Mouse (Mus musculus) limb, embryonic 11.5 days (tissue): ENCODE results near the gene Rps16. TPM values are rescaled to one million over a fixed set of nuclear protein-coding genes. Genes with fewer than 3 reads are reported as not detected.

Experiments
- ATAC-seq: fragments of 200-750 bp; cut with Nextera tagmentation; 2 replicates; pipeline ENCODE4 v1.8.0; 2017; ENCODE audit warnings: low read depth; ENCODE audit not compliant: insufficient number of reproducible peaks, low FRiP score, low TSS enrichment
- DNase-seq: peaks from one replicate; pipeline ENCODE4 v3.0.0-alpha.2; 2015; ENCODE audit warnings: low spot score
- H3K27ac ChIP-seq: fragments of 300-500 bp; sonication (generic); replicated peaks from 2 replicates; pipeline ENCODE4 v1.5.1; 2014; ENCODE audit warnings: low read depth, mild to moderate bottlenecking, low read length
- H3K27me3 ChIP-seq: fragments of 300-500 bp; sonication (generic); 2 replicates; pipeline ENCODE4 v1.6.1; 2014; ENCODE audit warnings: mild to moderate bottlenecking, low read length, mixed read lengths; ENCODE audit not compliant: control insufficient read depth, insufficient read depth
- H3K36me3 ChIP-seq: fragments of 300-500 bp; sonication (generic); 2 replicates; pipeline ENCODE4 v1.6.1; 2014; ENCODE audit warnings: mild to moderate bottlenecking, low read length, moderate library complexity, mixed read lengths; ENCODE audit not compliant: control insufficient read depth, insufficient read depth
- H3K4me1 ChIP-seq: fragments of 300-500 bp; sonication (generic); 2 replicates; pipeline ENCODE4 v1.6.1; 2014; ENCODE audit warnings: low read length, mixed read lengths; ENCODE audit not compliant: control insufficient read depth, insufficient read depth
- H3K4me2 ChIP-seq: fragments of 300-500 bp; sonication (generic); 2 replicates; pipeline ENCODE4 v1.6.1; 2014; ENCODE audit warnings: low read depth, mild to moderate bottlenecking, moderate library complexity; ENCODE audit not compliant: severe bottlenecking
- H3K4me3 ChIP-seq: fragments of 300-500 bp; sonication (generic); 2 replicates; pipeline ENCODE4 v1.5.1; 2014; ENCODE audit warnings: low read depth, low read length
- H3K9ac ChIP-seq: fragments of 300-500 bp; sonication (generic); 2 replicates; pipeline ENCODE4 v1.6.1; 2014; ENCODE audit warnings: mild to moderate bottlenecking, low read length
- H3K9me3 ChIP-seq: fragments of 300-500 bp; sonication (generic); 2 replicates; pipeline ENCODE4 v1.6.1; 2016; ENCODE audit warnings: low read length; ENCODE audit not compliant: control insufficient read depth
- WGBS: fragments of 180-500 bp; shearing (Covaris S2); extraction: QIAGEN DNeasy Blood & Tissue Kit; methylation state at CpG from one replicate; pipeline ENCODE4 v1.1.7; 2014; 5-methylcytosine and 5-hydroxymethylcytosine counted together
- polyA plus RNA-seq: library from polyadenylated mRNA; unstranded; fragments of >200 nt; fragmentation: Nextera tagmentation; extraction: Ambion mirVana; gene quantifications from 2 replicates; pipeline ENCODE4 v1.2.1, GENCODE M21; 2014

Rps16 gene
- polyA plus RNA-seq, 1 experiment from 2014 or later, result 1,120 TPM

DNA sequence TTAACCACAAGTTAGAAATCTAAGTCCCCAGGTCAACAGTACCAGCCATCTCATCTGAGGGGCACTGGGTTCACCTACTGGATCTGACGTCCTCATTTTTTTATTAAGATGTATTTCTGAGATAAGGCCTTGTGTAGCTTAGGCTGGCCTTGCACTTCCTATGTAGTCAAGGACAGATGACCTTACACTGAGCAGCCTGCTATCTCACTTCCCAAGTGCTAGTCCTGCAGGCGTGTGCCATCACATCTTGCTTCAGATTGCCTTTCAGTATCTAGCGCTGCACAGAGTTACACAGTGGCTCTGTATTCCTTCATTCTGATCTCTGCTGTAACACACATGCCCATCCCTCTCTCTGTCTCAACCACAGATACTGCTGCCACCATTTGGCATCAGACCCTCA lies 32.4 kb upstream of the Rps16 start:
- no peak overlapping the region for H3K9ac ChIP-seq
- no peak for ATAC-seq
- 90% methylated on average over 3 of the region's 3 CpGs for WGBS

DNA sequence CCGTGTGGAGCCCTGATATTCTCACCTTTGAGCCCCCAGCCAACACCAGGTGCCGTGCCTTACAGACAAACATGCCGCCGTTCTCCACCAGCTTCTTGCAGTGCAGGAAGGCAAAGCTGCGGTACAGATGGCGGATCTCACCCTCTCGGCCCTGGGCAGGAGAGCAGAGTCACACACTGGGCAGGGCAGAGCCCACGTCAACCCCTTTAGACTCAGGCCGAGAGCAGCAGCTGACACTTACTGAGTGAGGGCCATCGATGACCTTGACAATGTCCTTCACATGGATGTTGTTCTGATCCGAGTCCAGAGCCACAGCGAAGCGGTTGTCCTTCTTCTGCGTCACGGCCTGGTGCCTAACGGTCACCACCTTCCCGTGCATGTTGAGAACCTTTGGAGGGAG lies 31.7 kb upstream of the Rps16 start:
- Histone ChIP-seq H3K36me3 (peaks cover 68% of the 10 kb centered on the region), H3K4me3 (no peak overlapping the region), H3K27ac (no peak overlapping the region), H3K9me3 (no peaks in the 10 kb centered on the region), H3K9ac (no peak overlapping the region), H3K4me1 (no peaks in the 10 kb centered on the region), H3K27me3 (no peaks in the 10 kb centered on the region), H3K4me2 (no peak overlapping the region)
- ATAC-seq (no peak), DNase-seq (no peak)
- 95% methylated on average over 17 of the region's 17 CpGs for WGBS

More for the DNA sequence above, 32.4 kb upstream of the Rps16 start:
- DNase-seq, result no peak
- H3K27me3 ChIP-seq, result no peaks in the 10 kb centered on the region
- peaks cover 67% of the 10 kb centered on the region for H3K36me3 ChIP-seq
- H3K27ac ChIP-seq, result no peak overlapping the region
- no peak overlapping the region for H3K4me2 ChIP-seq
- H3K4me1 ChIP-seq, result no peaks in the 10 kb centered on the region
- no peak overlapping the region for H3K4me3 ChIP-seq
- no peaks in the 10 kb centered on the region for H3K9me3 ChIP-seq

DNA sequence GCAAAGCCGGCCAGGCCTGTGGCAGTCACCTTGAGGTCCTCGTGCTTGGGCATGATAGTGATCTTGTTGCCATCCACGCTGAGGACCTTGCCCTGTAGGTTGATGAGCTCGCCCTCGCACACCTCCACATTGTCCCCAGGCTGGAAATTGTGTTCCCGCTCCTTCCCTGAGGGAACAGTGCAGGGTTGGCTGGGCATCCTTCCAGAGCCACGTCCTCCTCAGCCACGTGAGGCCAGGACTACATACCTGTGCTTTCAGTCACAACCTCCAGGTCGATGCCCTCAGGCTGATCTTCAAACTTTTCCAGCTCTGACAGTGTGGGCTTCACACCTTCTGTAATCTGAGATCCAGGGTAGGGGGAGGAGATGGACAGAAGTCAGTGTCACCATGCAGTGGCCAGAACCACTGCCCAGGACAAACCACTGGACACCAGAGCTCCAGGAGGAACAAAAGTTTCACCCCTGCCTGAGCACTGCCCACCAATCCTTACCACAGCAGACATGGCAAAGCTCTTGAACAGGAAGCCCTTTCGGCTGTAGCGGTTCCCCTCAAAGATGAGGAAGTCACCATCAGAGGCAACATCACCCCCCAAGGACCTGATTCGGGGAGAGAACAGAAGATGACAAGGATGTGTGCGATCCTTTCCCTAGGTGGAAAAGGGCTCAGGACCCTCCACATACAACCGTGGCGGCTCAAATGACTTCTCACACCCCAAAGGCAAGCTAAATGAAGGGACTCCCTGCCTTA lies 28.3 kb upstream of the Rps16 start:
- Histone ChIP-seq H3K9me3 (no peaks in the 10 kb centered on the region), H3K27me3 (no peaks in the 10 kb centered on the region), H3K4me1 (no peaks in the 10 kb centered on the region), H3K4me3 (no peak overlapping the region), H3K27ac (no peak overlapping the region), H3K4me2 (no peak overlapping the region), H3K36me3 (peaks cover 64% of the 10 kb centered on the region), H3K9ac (no peak overlapping the region)
- ATAC-seq (no peak), DNase-seq (no peak)
- 92% methylated on average over 15 of the region's 15 CpGs for WGBS

DNA sequence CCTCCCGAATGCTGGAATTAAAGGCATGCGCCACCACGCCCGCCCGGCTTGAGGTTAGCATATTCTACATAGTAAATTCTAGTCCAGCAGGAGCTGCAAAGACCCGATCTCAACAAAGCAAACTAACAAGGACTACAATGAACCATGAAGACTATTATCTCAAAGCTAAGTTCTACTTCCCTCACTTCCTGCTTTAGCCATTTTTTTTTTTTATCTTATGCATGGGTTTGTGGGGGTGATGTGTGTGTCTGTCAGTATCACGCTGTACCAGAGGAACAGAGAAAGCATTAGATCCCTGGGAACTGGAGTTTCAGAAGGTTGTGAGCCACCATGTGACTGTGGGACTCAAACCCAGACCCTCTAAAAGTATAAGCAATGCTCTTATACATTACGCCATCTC lies 25.2 kb upstream of the Rps16 start:
- Histone ChIP-seq H3K9me3 (no peaks in the 10 kb centered on the region), H3K4me1 (no peaks in the 10 kb centered on the region), H3K4me2 (no peak overlapping the region), H3K36me3 (peaks cover 48% of the 10 kb centered on the region), H3K27ac (no peak overlapping the region), H3K4me3 (no peak overlapping the region), H3K9ac (no peak overlapping the region), H3K27me3 (no peaks in the 10 kb centered on the region)
- DNase-seq (no peak), ATAC-seq (no peak)
- 96% methylated on average over 8 of the region's 8 CpGs for WGBS

DNA sequence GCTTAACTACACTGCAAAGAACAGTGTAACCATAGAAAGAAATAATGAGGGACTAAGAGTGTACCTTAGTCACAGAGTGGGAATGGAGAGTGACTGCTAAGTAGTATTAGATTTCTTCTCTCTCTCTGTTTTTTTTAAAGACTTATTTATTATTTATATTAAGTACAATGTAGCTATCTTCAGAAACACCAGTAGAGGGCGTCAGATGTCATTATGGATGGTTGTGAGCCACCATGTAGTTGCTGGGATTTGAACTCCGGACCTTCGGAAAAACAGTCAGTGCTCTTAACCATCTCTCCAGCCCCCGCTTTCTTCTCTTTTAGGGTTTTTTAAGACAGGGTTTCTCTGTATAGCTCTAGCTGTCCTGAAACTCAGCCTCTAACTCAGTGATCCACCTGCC lies 24.0 kb upstream of the Rps16 start:
- Histone ChIP-seq H3K4me1 (no peaks in the 10 kb centered on the region), H3K4me3 (no peak overlapping the region), H3K27ac (no peak overlapping the region), H3K9me3 (no peaks in the 10 kb centered on the region), H3K36me3 (peaks cover 44% of the 10 kb centered on the region), H3K4me2 (no peak overlapping the region), H3K9ac (no peak overlapping the region), H3K27me3 (no peaks in the 10 kb centered on the region)
- no peak for ATAC-seq
- no peak for DNase-seq
- 82% methylated on average over 4 of the region's 4 CpGs for WGBS

DNA sequence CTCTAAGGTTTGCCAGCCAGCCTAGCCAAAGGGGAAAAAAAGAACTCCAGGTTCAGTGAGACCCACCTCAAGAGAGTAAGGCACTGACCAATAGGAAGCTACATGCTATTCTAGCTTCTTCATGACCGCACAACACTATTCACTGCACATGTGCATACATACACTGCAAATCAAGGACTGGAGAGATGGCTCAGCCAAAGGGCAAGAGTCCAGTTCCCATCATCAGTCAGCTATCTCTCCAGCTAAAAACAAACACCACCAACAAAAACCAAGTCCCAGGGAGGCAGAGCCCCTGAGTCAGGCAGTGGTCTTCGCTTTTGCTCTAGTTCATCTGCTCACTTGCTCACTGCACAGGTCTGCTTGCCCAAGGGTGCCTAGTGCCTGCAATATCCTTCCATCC lies 22.2 kb upstream of the Rps16 start:
- Histone ChIP-seq H3K27me3 (no peaks in the 10 kb centered on the region), H3K4me3 (no peak overlapping the region), H3K27ac (no peak overlapping the region), H3K9ac (no peak overlapping the region), H3K4me2 (no peak overlapping the region), H3K4me1 (no peaks in the 10 kb centered on the region), H3K9me3 (no peaks in the 10 kb centered on the region), H3K36me3 (peaks cover 30% of the 10 kb centered on the region)
- 93% methylated on average over 2 of the region's 2 CpGs for WGBS
- no peak for ATAC-seq
- no peak for DNase-seq

DNA sequence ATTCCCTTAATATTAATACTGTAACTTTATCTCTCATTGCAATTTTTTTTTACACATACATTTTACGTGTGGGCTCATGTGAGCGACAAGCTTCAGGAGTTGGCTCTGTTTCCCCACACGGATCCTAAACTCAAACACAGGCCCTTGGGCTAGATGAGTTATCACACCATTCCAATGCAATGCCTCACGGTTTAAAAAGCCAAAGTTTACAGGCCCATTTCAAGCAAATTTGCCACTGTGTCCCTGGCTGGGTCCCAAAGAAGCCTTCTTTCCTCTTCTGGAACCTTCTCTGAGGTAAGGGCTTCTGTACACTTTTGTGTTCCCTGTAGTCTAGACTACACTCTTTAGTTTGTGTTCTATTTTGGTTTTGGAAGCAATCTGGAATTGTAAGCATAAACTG lies 15.9 kb upstream of the Rps16 start:
- Histone ChIP-seq H3K27me3 (no peaks in the 10 kb centered on the region), H3K27ac (no peak overlapping the region), H3K4me3 (no peak overlapping the region), H3K9ac (no peak overlapping the region), H3K4me2 (no peak overlapping the region), H3K36me3 (peaks cover 7% of the 10 kb centered on the region), H3K4me1 (no peaks in the 10 kb centered on the region), H3K9me3 (no peaks in the 10 kb centered on the region)
- ATAC-seq (no peak), DNase-seq (no peak)
- WGBS, result 95% methylated on average over 4 of the region's 4 CpGs

DNA sequence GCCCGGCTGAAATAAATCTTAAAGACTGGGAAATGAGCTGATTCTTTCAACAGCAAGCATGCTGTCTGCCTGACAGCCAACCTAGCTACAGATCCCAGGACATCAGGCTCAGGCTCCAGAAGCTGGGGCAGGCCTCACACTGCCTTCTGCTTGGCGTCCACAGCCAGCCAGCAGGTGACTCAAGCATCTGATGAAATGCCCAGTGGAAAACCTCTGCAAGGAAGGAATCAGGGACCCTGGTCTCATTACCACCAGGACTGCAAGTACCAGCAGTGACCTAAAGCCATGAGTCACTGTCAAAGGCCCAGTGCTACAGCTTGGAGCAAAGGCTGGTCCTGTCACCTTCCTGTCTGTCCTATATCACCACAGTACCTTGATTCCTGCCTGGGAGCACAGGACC lies 15.0 kb upstream of the Rps16 start:
- no peak overlapping the region for H3K9ac ChIP-seq
- no peak overlapping the region for H3K4me2 ChIP-seq
- no peaks in the 10 kb centered on the region for H3K4me1 ChIP-seq
- peaks cover 4% of the 10 kb centered on the region for H3K36me3 ChIP-seq
- no peak overlapping the region for H3K27ac ChIP-seq
- no peak for ATAC-seq
- H3K27me3 ChIP-seq, result no peaks in the 10 kb centered on the region
- 86% methylated on average over 2 of the region's 2 CpGs for WGBS
- no peak overlapping the region for H3K4me3 ChIP-seq
- no peak for DNase-seq
- H3K9me3 ChIP-seq, result no peaks in the 10 kb centered on the region
